Comparison of ENCODE assay signal across 23 mouse cellular contexts in the genomic region with DNA sequence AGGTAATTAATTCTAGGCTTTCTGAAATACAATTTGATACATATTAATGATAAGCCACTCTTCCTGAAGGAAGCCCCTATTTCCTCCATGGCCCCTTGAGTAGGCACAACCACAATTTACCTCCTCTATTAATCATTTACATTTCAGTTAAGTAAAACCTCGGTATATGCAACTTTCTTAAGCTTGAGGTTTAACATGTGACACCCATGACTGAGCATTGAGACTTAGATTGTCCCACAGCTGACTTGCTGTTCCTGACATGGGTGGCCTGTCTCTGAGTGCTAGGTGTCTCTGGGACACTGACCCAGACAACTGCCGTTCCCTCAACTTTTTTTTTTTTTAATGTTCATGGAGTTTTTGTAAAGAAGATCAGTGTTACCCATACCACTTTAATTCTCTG.
"Had no signal": no experiment of that assay in that cellular context is flagged by ENCODE, and none has a peak within 500 bp of the region (broad histone marks: within the 10 kb centered on the region; RNA-seq: fewer than 3 reads in every experiment).

No protein-coding gene starts in this region.

- H3K4me1 ChIP-seq: heart, embryonic 10.5 days; heart, embryonic 12.5 days; hindbrain, embryonic 10.5 days; hindbrain, embryonic 12.5 days; intestine, embryonic 15.5 days; limb, embryonic 10.5 days; limb, embryonic 12.5 days had no signal

- H3K36me3 ChIP-seq: heart, embryonic 10.5 days; intestine, embryonic 15.5 days; limb, embryonic 10.5 days; limb, embryonic 12.5 days had no signal

- H3K27me3 ChIP-seq: heart, embryonic 12.5 days; hindbrain, embryonic 12.5 days; intestine, embryonic 15.5 days; limb, embryonic 12.5 days had no signal

- H3K9me3 ChIP-seq: heart, embryonic 10.5 days; heart, embryonic 12.5 days; hindbrain, embryonic 10.5 days; hindbrain, embryonic 12.5 days; intestine, embryonic 15.5 days; limb, embryonic 10.5 days; limb, embryonic 12.5 days had no signal

- H3K4me3 ChIP-seq: heart, embryonic 10.5 days; heart, embryonic 12.5 days; hindbrain, embryonic 10.5 days; hindbrain, embryonic 12.5 days; intestine, embryonic 15.5 days; layer of hippocampus, adult 2 months; left cerebral cortex, adult 2 months; limb, embryonic 10.5 days; limb, embryonic 12.5 days had no signal

- H3K9ac ChIP-seq: forebrain, postnatal 0 days; heart, embryonic 12.5 days; hindbrain, embryonic 12.5 days; hindbrain, embryonic 14.5 days; intestine, embryonic 15.5 days; limb, embryonic 12.5 days; liver, embryonic 14.5 days had no signal

- ATAC-seq: forebrain, postnatal 0 days; hindbrain, embryonic 16.5 days; inflammation-experienced regulatory T-cells, adult 6 months; intestine, embryonic 15.5 days had no signal

- H3K27ac ChIP-seq: heart, embryonic 10.5 days; hindbrain, embryonic 10.5 days; hindbrain, embryonic 12.5 days; hindbrain, embryonic 14.5 days; intestine, embryonic 15.5 days; layer of hippocampus, adult 2 months; left cerebral cortex, adult 2 months; limb, embryonic 10.5 days; limb, embryonic 12.5 days; liver, embryonic 14.5 days had no signal

- DNase-seq: forebrain, postnatal 0 days; gastrocnemius, postnatal 25 days; heart, adult 18-20 months; heart, postnatal 10 days; heart, postnatal 4 days; kidney, adult 8-10 months; kidney, postnatal 14 days; kidney, postnatal 4 days; liver had no signal

- H3K4me2 ChIP-seq: heart, embryonic 12.5 days; hindbrain, embryonic 12.5 days; hindbrain, embryonic 14.5 days; intestine, embryonic 15.5 days; limb, embryonic 12.5 days; liver, embryonic 11.5 days had no signal
